Mouse (Mus musculus): Measurements from ENCODE around the gene Upp1.
"Not testable (repeated sequence)": the region's sequence is repeated elsewhere in the genome, so short reads cannot be mapped to it uniquely, and the experiment has no call there.

Gene Upp1

GRCm38 (mm10) chr11:9118050-9118420 is at the start of gene Upp1:
TSS of gene Upp1 (plus strand) at chr11:9118103.
- no peak for DNase-seq (ENCODE audit: low read depth, low spot score)

GRCm38 (mm10) chr11:9076444-9076843 is 41.5 kb upstream of the Upp1 start:
- no peak for DNase-seq (ENCODE audit: low read depth, low spot score)

DNA sequence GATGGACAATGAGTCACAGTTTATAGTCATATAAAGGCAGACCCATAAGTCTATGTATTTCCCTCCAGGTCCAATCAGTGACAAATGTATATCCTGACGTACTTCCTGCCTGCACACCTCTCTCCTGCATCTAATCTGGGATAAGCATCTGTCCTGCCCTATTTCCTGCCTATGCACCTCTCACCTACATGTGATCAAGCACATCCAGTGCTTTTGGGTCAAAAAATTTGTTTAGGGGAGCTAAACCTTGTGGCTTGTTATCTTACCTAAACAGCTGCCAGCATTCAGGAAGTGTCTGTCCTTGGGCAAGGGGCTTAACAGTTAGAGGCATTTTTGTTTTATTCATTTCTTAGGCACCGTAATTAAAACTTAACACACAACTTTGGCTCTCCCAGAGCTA is 4.7 kb upstream of the Upp1 start:
- no peak for DNase-seq (ENCODE audit: low read depth, low spot score)

DNA sequence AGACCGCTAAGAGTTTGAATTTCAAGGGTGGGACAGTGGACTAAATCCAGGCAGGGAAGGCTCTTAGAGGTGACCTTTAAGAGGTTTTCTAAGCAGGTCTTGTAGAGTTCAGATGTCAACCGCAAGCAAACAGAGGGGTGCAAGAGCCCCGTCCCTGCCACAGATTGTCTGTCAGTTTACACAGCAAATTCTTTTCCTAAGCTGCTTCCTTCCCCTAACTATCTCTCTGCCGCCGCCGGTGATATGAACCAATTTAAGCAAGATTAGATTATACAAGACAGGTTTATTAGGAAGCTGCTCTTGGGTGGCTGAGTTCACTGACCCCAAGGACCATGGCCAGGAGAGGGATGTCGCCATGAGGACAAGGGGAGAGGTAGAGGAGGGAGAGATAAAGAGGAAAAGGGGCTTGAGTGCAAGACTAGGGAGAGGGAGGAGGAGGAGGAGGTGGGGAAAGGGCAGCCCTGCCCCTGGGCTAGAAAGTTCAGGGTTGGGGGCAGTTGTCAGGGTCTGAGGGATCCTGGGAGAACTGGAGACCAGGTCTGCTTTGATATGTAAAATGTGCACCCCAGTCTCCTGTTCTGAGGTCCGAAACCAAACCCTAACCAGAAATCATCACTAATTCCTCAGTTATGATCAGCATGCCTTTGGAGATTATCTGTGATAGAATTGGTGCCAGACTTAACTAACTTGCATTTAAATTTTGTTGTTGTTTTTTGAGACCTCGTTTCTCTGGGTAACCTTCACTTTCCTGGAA is 2.4 kb upstream of the Upp1 start:
- DNase-seq (ENCODE audit: low read depth, low spot score): no peak

GRCm38 (mm10) chr11:9116121-9116520 is 1.8 kb upstream of the Upp1 start:
- DNase-seq (ENCODE audit: low read depth, low spot score): no peak

DNA sequence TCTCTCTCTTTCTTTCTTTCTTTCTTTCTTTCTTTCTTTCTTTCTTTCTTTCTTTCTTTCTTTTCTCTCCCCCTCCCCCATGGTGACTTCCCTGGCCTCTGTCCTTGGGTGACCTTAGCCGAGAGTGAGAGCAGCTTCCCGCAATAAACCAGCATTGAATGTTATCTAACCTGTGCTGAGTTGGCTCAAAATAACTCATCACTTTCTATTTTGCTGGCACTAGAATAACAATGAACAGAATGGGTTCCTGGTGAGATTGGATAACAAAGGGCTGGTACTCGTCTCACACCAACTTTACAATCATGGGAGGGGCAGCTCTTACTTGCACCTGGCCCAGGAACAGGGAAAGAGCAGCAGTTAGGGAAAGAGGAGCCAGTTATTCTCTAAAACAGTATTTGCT is 987 bp upstream of the Upp1 start:
- no peak for DNase-seq (ENCODE audit: low read depth, low spot score)

DNA sequence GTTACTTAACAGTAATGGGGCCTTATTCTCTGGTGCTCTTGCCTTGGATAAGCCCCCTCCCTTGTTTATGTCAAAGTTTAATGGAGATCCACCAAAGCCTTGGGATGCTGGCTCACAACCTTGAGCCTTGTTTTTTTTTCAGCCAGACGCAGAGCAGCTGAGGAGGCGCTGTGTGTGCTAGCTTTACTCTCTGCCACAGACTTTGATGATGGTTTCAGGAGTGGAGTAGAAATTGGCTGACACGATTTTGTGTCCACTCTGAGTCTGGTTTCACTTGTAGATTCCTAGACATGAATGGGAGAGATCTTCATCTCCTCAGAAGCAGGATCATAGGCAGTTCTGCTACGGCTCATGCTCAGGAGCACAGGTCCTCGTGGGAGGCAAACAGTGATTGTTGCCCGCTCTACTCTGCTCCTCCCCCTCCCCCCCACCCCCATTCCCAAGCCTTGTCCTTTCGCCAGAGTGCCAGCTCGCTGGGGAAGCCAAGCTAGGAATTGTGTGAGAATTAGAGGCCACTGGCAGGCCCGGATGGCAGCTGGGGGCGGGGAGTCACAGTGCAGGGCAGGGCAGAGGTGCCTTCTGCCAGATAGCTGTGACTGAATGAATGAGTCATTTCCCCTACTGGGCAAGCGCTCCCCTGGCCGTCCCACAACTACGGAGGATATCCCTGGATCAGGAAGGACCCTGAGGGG is 399 bp upstream of the Upp1 start:
- no peak for DNase-seq (ENCODE audit: low read depth, low spot score)

DNA sequence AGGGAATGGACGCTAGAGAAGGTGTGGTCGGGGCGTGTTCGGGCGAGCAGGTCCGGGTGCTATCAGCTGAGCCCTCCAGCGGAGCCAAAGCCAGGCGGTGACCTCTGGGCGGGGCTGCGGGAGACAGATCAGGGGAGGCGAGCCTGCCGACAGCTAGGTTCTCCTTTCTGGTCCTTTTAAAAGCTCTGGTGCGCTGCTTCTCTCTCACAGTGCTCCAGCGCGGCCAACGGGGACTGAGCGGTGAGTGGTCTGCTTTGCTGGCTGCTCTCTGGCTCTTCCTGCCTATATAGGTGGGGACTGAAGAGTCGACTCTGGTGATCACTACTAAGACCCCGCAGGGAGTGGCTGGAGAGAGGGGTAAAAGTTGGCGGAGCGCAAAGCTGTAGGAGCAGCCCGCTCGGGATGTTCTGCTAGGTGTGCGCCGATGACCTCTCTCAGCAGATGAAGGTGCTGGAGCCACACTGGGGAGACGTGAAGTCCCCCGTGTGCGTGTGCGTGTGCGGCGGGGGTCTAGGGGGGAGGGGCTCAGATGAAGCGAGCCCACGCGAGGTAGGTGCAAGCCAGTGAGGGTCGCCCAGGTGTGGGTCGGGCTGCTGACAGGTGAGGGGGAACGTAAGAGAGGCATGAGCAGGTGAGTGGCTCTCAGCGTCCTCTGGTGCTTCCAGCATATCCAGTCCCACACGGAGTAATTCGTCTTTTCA is 668 bp downstream of the Upp1 start:
- no peak for DNase-seq (ENCODE audit: low read depth, low spot score)

- DNase-seq (ENCODE audit: low read depth, low spot score): no peak
Measured at GRCm38 (mm10) chr11:9119231-9120020, 1.5 kb downstream of the Upp1 start.

DNA sequence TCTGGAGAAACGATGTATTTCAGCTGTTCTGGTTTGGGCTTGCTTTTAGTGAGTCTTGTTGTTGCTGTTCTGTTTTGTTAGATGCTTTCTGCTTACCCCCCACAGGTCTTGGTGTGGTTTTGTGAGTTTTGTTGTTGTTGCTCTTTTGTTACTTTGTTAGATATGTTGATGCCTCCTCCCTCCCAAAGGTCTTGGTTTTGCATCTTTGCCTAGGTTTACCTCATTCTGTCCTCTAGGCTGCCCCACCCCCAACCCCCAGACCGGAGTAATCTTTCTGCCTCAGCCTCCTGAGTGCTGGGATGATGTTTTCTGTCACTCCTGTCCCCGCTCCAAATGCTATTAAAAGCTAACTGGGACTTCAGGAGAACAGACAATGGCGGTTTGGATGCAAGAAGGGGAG is 4.4 kb downstream of the Upp1 start:
- no peak for DNase-seq (ENCODE audit: low read depth, low spot score)

- no peak for DNase-seq (ENCODE audit: low read depth, low spot score)
Measured at GRCm38 (mm10) chr11:9126373-9127107, 8.6 kb downstream of the Upp1 start.

DNA sequence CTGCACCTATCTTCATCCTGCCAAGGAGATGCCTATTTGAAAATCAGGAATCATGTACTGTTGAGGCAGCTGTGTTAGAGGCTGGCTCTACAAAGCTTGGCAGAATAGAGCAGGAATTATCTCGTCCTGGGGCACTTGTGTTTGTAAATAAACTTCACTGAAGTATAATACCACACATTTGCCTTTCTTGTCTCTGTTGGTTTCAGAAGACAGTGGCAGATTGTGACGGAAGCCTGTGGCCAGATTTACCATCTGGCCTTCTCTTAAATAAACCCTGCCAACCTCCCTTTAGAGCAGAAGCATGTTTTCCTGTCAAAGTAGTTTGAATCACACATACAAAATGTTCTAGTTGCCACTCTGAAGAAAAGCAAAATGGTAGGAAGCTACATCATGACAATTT is 10.2 kb downstream of the Upp1 start:
- no peak for DNase-seq (ENCODE audit: low read depth, low spot score)

DNA sequence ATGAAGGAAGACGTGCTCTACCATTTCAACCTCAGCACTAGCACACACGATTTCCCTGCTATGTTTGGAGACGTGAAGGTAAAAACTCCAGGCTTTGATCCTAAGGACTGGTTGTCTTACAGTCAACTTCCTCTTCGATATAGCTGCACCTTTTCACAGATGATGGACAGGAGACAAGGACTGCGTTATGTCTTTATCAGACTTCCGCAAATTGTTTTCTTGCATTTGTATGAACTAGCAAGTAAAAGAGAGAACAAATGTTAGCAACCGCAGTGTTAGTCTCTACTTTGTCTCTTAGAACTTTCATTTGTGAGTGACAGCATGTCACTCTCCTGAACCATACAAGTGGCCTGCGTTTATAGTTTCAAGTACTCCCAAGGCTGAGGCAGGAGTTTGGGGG is 11.6 kb downstream of the Upp1 start:
- no peak for DNase-seq (ENCODE audit: low read depth, low spot score)

DNA sequence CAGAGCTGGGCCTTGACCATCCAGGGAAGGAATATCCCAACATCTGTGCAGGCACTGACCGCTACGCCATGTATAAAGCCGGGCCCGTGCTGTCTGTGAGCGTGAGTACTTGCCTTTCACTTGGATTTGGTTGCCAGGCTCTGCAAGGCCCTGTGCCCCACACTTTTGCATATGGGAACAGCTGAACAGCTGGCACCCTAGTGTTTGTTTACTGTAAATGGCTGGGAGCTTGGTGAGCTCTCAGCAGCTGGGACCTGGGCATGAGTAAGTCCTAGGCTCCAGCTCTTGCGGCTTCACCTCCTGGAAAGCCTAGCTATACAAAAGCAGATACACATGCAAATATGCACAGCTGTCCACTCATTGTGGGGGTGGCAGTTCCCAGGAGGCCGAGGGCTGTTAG is 13.8 kb downstream of the Upp1 start:
- DNase-seq (ENCODE audit: low read depth, low spot score): no peak

DNA sequence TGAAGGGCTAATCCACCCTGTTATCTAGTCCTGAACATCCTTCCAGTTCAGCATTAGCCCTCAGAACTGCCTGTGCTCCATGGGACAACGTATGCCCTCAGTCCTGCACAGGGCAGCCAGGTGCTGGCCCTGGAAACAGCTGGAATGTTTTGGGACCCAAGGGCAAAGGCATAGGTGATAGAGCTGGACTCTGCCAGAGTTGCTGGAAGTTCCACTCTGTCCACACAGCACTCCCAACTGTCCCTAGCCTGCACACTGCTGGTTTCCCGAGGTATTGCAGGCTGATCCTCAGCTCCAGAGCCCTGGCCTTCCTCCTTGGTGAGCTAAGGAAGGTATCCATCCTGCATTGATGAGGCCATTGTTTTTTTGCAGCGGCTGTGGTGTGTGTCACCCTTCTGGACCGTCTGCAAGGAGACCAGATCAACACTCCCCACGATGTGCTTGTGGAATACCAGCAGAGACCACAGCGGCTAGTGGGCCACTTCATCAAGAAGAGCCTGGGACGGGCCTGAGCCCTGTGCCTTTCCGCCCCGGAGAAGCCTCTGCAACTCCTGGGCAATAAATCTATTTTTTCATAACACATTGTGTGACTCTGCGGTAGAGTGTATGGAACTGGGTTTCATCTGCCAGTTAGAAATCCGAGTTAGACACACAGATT is 17.8 kb downstream of the Upp1 start:
- DNase-seq (ENCODE audit: low read depth, low spot score): no peak

DNA sequence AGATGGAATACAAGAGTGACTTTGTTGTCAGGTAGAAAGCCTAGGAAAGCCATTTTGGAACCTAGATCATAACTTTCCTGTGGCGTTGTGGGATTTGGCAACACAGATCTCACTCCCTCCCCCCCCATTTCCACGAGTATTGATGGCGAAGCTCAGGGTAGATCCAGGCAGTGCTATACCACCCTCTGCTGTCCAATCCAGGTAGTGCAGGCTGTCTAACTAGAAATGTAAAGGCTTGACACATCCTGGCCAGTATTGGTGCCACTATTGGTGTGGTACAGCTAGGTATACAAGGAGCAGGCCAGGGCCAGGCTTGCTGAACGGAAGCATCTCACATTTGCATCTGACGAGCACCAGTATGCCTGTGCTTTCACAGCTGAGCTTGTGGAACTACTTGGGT is 18.6 kb downstream of the Upp1 start:
- DNase-seq (ENCODE audit: low read depth, low spot score): peak; percentile 60

- no peak for DNase-seq (ENCODE audit: low read depth, low spot score)
Measured at GRCm38 (mm10) chr11:9145113-9145512, 27.2 kb downstream of the Upp1 start.

GRCm38 (mm10) chr11:9146115-9146514 is 28.2 kb downstream of the Upp1 start:
- DNase-seq (ENCODE audit: low read depth, low spot score): no peak

GRCm38 (mm10) chr11:9146683-9147082 is 28.8 kb downstream of the Upp1 start:
- no peak for DNase-seq (ENCODE audit: low read depth, low spot score)

- no peak for DNase-seq (ENCODE audit: low read depth, low spot score)
Measured at GRCm38 (mm10) chr11:9148206-9148605, 30.3 kb downstream of the Upp1 start.

DNA sequence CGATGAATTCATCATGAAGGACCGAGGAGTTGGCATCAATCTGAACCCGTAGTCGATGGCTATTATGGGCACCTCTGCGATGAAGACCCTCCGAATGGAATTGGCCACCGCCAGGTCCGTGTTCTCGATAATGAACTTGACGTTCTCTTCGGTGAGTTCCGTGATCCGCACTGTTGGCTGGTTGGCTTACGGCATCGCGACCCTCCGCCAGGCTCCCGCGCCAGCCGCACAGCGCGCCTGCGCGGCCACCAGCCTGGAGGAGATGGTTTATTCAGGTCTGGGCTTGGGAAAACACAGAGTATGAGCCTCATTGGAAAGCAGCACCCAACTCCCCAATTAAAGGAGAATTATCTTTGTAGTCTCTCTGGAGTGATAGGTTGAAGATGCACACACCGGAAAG is 32.5 kb downstream of the Upp1 start:
- not testable (repeated sequence) for DNase-seq (ENCODE audit: low read depth, low spot score)

Data from embryo, embryonic 11.5 days (tissue).